15 mouse cellular contexts compared by ENCODE assay signal in the genomic region with DNA sequence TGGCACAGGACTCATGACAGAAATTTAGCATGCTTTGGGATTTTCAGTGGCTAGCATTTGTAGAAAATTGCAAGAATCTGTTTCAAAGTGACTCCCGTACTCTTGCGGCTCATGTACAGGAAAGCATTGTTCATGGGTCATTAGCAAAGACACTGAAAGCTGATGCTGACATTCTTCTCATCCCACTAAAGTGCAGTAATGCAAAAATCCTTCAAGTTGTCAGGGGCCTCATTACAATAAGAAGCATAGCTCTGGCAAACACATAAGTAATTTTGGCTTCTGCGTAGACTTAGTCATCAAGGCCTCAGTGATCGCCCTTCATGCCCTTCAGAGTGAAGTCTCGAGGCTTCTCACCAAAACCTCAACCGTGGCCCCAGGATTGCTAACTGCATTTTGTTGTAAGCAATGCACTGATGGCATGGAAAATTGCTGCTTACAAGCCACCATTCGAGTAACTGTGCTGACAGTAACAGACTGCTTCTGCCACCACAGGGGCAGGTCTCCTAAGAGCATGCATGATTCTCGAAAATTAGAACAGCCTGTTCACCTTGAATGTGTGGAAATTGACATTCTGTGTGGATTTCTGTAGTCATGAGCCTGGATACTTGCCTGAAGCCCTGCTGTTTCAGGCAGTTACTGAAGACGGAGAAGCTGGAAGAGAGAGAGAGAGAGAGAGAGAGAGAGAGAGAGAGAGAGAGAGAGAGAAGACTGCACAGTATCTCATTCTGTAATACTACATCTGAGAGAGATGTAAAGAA.
DNase-seq lines count a peak whose midpoint lies in the region; ATAC-seq and TF ChIP-seq lines count a peak whose summit lies in the region.
"Had no signal": no experiment of that assay in that cellular context is flagged by ENCODE, and none has a peak within 500 bp of the region (broad histone marks: within the 10 kb centered on the region; RNA-seq: fewer than 3 reads in every experiment).

No protein-coding gene starts in this region.

- no peak overlapping the region for H3K4me3 ChIP-seq in forebrain, embryonic 14.5 days (ENCODE audit: low read depth, low read length)
- H3K4me3 ChIP-seq in forebrain, embryonic 12.5 days (replicated peaks), result no peak overlapping the region
- no peak overlapping the region for H3K4me3 ChIP-seq in embryonic fibroblast, embryonic 13.5 days (ENCODE audit: insufficient read depth, low read length)
- H3K4me3 ChIP-seq in midbrain, postnatal 0 days (ENCODE audit: low read depth, low read length), result no peak overlapping the region
- H3K4me3 ChIP-seq: embryonic facial prominence, embryonic 15.5 days; gastrocnemius, adult 2 months had no signal

- WGBS in forebrain, embryonic 14.5 days, result 60% methylated on average over 9 of the region's 9 CpGs
- WGBS in forebrain, embryonic 12.5 days, result 68% methylated on average over 9 of the region's 9 CpGs
- 59% methylated on average over 9 of the region's 9 CpGs for WGBS in midbrain, postnatal 0 days

- H3K4me2 ChIP-seq in forebrain, embryonic 14.5 days (ENCODE audit: low read length), result no peak overlapping the region
- H3K4me2 ChIP-seq in forebrain, embryonic 12.5 days, result no peak overlapping the region
- no peak overlapping the region for H3K4me2 ChIP-seq in midbrain, postnatal 0 days (ENCODE audit: low read depth, low read length, poor library complexity, severe bottlenecking)
- H3K4me2 ChIP-seq: embryonic facial prominence, embryonic 15.5 days had no signal

- DNase-seq in forebrain, embryonic 14.5 days (ENCODE audit: low spot score), result peak; percentile 39
- peak; percentile 24 for DNase-seq in left cerebral cortex, postnatal 4 days
- no peak for DNase-seq in left cerebral cortex, postnatal 10 days (ENCODE audit: extremely low spot score in 1 of 2, low spot score in 2 of 2)
- DNase-seq in midbrain, postnatal 0 days (ENCODE audit: low spot score), result peak; percentile 35
- DNase-seq in urinary bladder, adult 18-20 months (ENCODE audit: low spot score in 2 of 2), result no peak
- DNase-seq: cerebellum, adult 8-10 months; gastrocnemius, adult 2 months; kidney, adult 11 months; lung, adult 18-20 months; right cerebral cortex, postnatal 25 days; thymus, postnatal 14 days had no signal

- H3K36me3 ChIP-seq in forebrain, embryonic 14.5 days (ENCODE audit: control insufficient read depth, insufficient read depth, low read length), result no peaks in the 10 kb centered on the region
- H3K36me3 ChIP-seq in forebrain, embryonic 12.5 days (replicated peaks), result no peaks in the 10 kb centered on the region
- no peaks in the 10 kb centered on the region for H3K36me3 ChIP-seq in midbrain, postnatal 0 days (ENCODE audit: insufficient read depth, low read length)
- H3K36me3 ChIP-seq: embryonic facial prominence, embryonic 15.5 days had no signal

- no peak for TF ChIP-seq CTCF in embryonic fibroblast, embryonic 13.5 days (IDR thresholded peaks at IDR 0.05; ENCODE audit: borderline replicate concordance, insufficient read depth, low read length)
- no peak for TF ChIP-seq CTCF in midbrain, postnatal 0 days (IDR thresholded peaks at IDR 0.05)

- H3K9ac ChIP-seq in forebrain, embryonic 14.5 days (ENCODE audit: low read length), result no peak overlapping the region
- H3K9ac ChIP-seq in forebrain, embryonic 12.5 days, result no peak overlapping the region
- no peak overlapping the region for H3K9ac ChIP-seq in midbrain, postnatal 0 days (replicated peaks; ENCODE audit: low read length, poor library complexity, severe bottlenecking)
- H3K9ac ChIP-seq: embryonic facial prominence, embryonic 15.5 days had no signal

- H3K27ac ChIP-seq in forebrain, embryonic 14.5 days (ENCODE audit: low read depth, low read length), result no peak overlapping the region
- no peak overlapping the region for H3K27ac ChIP-seq in forebrain, embryonic 12.5 days
- H3K27ac ChIP-seq in embryonic fibroblast, embryonic 13.5 days (ENCODE audit: insufficient read depth, low read length), result peak overlapping the region; percentile 54
- H3K27ac ChIP-seq in midbrain, postnatal 0 days (ENCODE audit: low read depth, low read length), result no peak overlapping the region
- H3K27ac ChIP-seq: embryonic facial prominence, embryonic 15.5 days; gastrocnemius, adult 2 months; macrophage had no signal

- intact Hi-C loops in left cerebral cortex, postnatal 4 days (cut with DNase I), result no loop called here
- intact Hi-C loops in left cerebral cortex, postnatal 10 days (cut with DNase I), result no loop called here

- no peaks in the 10 kb centered on the region for H3K27me3 ChIP-seq in forebrain, embryonic 14.5 days (replicated peaks; ENCODE audit: control insufficient read depth, insufficient read depth, low read length)
- no peaks in the 10 kb centered on the region for H3K27me3 ChIP-seq in forebrain, embryonic 12.5 days
- H3K27me3 ChIP-seq in midbrain, postnatal 0 days (ENCODE audit: insufficient read depth, low read length), result no peaks in the 10 kb centered on the region
- H3K27me3 ChIP-seq: embryonic facial prominence, embryonic 15.5 days had no signal

- peak; percentile 35; the same call in 1 of the 2 replicates for ATAC-seq in forebrain, embryonic 14.5 days
- ATAC-seq in forebrain, embryonic 12.5 days (ENCODE audit: low FRiP score), result no peak
- no peak for ATAC-seq in midbrain, postnatal 0 days (ENCODE audit: low FRiP score)

- no peak for TF ChIP-seq POLR2A in embryonic fibroblast, embryonic 13.5 days (IDR thresholded peaks at IDR 0.05; ENCODE audit: low read depth, low read length)

- H3K4me1 ChIP-seq in forebrain, embryonic 14.5 days (ENCODE audit: control insufficient read depth, insufficient read depth, low read length), result no peaks in the 10 kb centered on the region
- H3K4me1 ChIP-seq in forebrain, embryonic 12.5 days, result no peaks in the 10 kb centered on the region; the same call in 1 of the 2 replicates
- peaks cover 3% of the 10 kb centered on the region for H3K4me1 ChIP-seq in embryonic fibroblast, embryonic 13.5 days (ENCODE audit: control insufficient read depth, insufficient read depth, low read length)
- no peaks in the 10 kb centered on the region; the same call in 1 of the 2 replicates for H3K4me1 ChIP-seq in midbrain, postnatal 0 days (ENCODE audit: insufficient read depth, low read length)

- no peaks in the 10 kb centered on the region for H3K9me3 ChIP-seq in forebrain, embryonic 14.5 days (replicated peaks; ENCODE audit: control insufficient read depth, low read length)
- no peaks in the 10 kb centered on the region for H3K9me3 ChIP-seq in forebrain, embryonic 12.5 days
- no peaks in the 10 kb centered on the region for H3K9me3 ChIP-seq in midbrain, postnatal 0 days (ENCODE audit: low read length)
- H3K9me3 ChIP-seq: embryonic facial prominence, embryonic 15.5 days had no signal

Comparison
In these comparisons a context has a peak if more than half of its experiments do, and no peak if none do; other contexts are left out.
1. DNase-seq: peak in forebrain, embryonic 14.5 days (single experiment), left cerebral cortex, postnatal 4 days (single experiment) and midbrain, postnatal 0 days (single experiment); none in left cerebral cortex, postnatal 10 days (0 of 2) and urinary bladder, adult 18-20 months (0 of 2).